Mouse (Mus musculus) neural tube, embryonic 11.5 days (tissue): ENCODE measurements around the gene Gm13199. TPM values are rescaled to one million over a fixed set of nuclear protein-coding genes. Genes with fewer than 3 reads are reported as not detected.

Source experiments
- polyA plus RNA-seq: library from polyadenylated mRNA; unstranded; fragments of >200 nt; fragmentation: Nextera tagmentation; extraction: Ambion mirVana; gene quantifications from 2 replicates; pipeline ENCODE4 v1.2.1, GENCODE M21; 2014

The Gm13199 gene
- polyA plus RNA-seq, 1 experiment from 2014 or later = 2.7 TPM

Other genes with a start within 250 kb of the Gm13199 start
- 0.91 and 2.1 TPM in 2 replicates for gene Camk1d, start 148.4 kb downstream of the Gm13199 start, polyA plus RNA-seq
- gene Nudt5, start 17.9 kb downstream of the Gm13199 start, polyA plus RNA-seq = 82.2 and 83.5 TPM in 2 replicates
- 332 and 337 TPM in 2 replicates for gene Cdc123, start 17.8 kb downstream of the Gm13199 start, polyA plus RNA-seq
- 83.5 and 84.1 TPM in 2 replicates for gene Sec61a2, start 32.5 kb upstream of the Gm13199 start, polyA plus RNA-seq
- gene Dhtkd1, start 79.9 kb upstream of the Gm13199 start, polyA plus RNA-seq = 2.8 and 3.8 TPM in 2 replicates
- 11.9 and 12.3 TPM in 2 replicates for gene Upf2, start 88.5 kb upstream of the Gm13199 start, polyA plus RNA-seq